Mouse (Mus musculus): Measurements from ENCODE around the gene Myo1c. TPM values are rescaled to one million over a fixed set of nuclear protein-coding genes. Genes with fewer than 3 reads are reported as not detected.

Gene Myo1c
- polyA plus RNA-seq, 1 experiment from 2014 or later = 9.8 TPM

- no peak for ATAC-seq (replicated peaks)
- Histone ChIP-seq H3K4me1 (peaks cover 14% of the 10 kb centered on the region), H3K36me3 (replicated peaks) (no peaks in the 10 kb centered on the region), H3K9ac (no peak overlapping the region), H3K9me3 (no peaks in the 10 kb centered on the region), H3K4me3 (no peak overlapping the region), H3K4me2 (no peak overlapping the region), H3K27me3 (replicated peaks) (peaks cover 4% of the 10 kb centered on the region), H3K27ac (no peak overlapping the region)
- 92% methylated on average over 12 of the region's 12 CpGs for WGBS
Observed at GRCm38 (mm10) chr11:75660081-75660590, 9.8 kb downstream of the Myo1c start.

- 90% methylated on average over 21 of the region's 21 CpGs for WGBS
Observed at GRCm38 (mm10) chr11:75660941-75661800, 10.9 kb downstream of the Myo1c start.

GRCm38 (mm10) chr11:75662131-75662530 is 11.8 kb downstream of the Myo1c start:
- no peak for ATAC-seq (replicated peaks)
- Histone ChIP-seq H3K36me3 (replicated peaks) (no peaks in the 10 kb centered on the region), H3K27ac (no peak overlapping the region), H3K27me3 (replicated peaks) (no peaks in the 10 kb centered on the region), H3K4me2 (no peak overlapping the region), H3K4me1 (no peaks in the 10 kb centered on the region), H3K9me3 (no peaks in the 10 kb centered on the region), H3K4me3 (no peak overlapping the region), H3K9ac (no peak overlapping the region)
- WGBS = 89% methylated on average over 7 of the region's 7 CpGs

More at GRCm38 (mm10) chr11:75660941-75661800, 10.9 kb downstream of the Myo1c start:
- Histone ChIP-seq H3K4me2 (no peak overlapping the region), H3K4me1 (peaks cover 6% of the 10 kb centered on the region), H3K4me3 (no peak overlapping the region), H3K9ac (no peak overlapping the region), H3K36me3 (replicated peaks) (no peaks in the 10 kb centered on the region), H3K9me3 (no peaks in the 10 kb centered on the region), H3K27ac (no peak overlapping the region), H3K27me3 (replicated peaks) (no peaks in the 10 kb centered on the region; the same call in 1 of the 2 replicates)
- no peak for ATAC-seq (replicated peaks)

- H3K4me1 ChIP-seq = no peaks in the 10 kb centered on the region
- no peaks in the 10 kb centered on the region for H3K27me3 ChIP-seq (replicated peaks)
- H3K27ac ChIP-seq = no peak overlapping the region
- WGBS = 97% methylated on average over 6 of the region's 6 CpGs
- no peaks in the 10 kb centered on the region for H3K9me3 ChIP-seq
- H3K36me3 ChIP-seq (replicated peaks) = no peaks in the 10 kb centered on the region
- no peak overlapping the region for H3K4me3 ChIP-seq
- no peak for ATAC-seq (replicated peaks)
- H3K4me2 ChIP-seq = no peak overlapping the region
- H3K9ac ChIP-seq = no peak overlapping the region
Observed at GRCm38 (mm10) chr11:75666296-75666695, 16.0 kb downstream of the Myo1c start.

GRCm38 (mm10) chr11:75668621-75669020 is 18.3 kb downstream of the Myo1c start:
- Histone ChIP-seq H3K36me3 (replicated peaks) (no peaks in the 10 kb centered on the region), H3K4me2 (no peak overlapping the region), H3K27ac (no peak overlapping the region), H3K27me3 (replicated peaks) (no peaks in the 10 kb centered on the region), H3K4me1 (no peaks in the 10 kb centered on the region), H3K9me3 (no peaks in the 10 kb centered on the region), H3K9ac (no peak overlapping the region), H3K4me3 (no peak overlapping the region)
- no peak for ATAC-seq (replicated peaks)
- 85% methylated on average over 3 of the region's 3 CpGs for WGBS

GRCm38 (mm10) chr11:75669176-75669852 is 19.0 kb downstream of the Myo1c start:
- Histone ChIP-seq H3K27ac (no peak overlapping the region), H3K36me3 (replicated peaks) (no peaks in the 10 kb centered on the region), H3K4me1 (no peaks in the 10 kb centered on the region), H3K9me3 (no peaks in the 10 kb centered on the region), H3K4me2 (no peak overlapping the region), H3K9ac (no peak overlapping the region), H3K4me3 (no peak overlapping the region), H3K27me3 (replicated peaks) (no peaks in the 10 kb centered on the region)
- 92% methylated on average over 11 of the region's 11 CpGs for WGBS
- ATAC-seq (replicated peaks) = no peak

GRCm38 (mm10) chr11:75669853-75670200 is 19.5 kb downstream of the Myo1c start:
- Histone ChIP-seq H3K4me2 (no peak overlapping the region), H3K9me3 (no peaks in the 10 kb centered on the region), H3K9ac (no peak overlapping the region), H3K27ac (no peak overlapping the region), H3K27me3 (replicated peaks) (no peaks in the 10 kb centered on the region), H3K4me1 (no peaks in the 10 kb centered on the region), H3K4me3 (no peak overlapping the region), H3K36me3 (replicated peaks) (no peaks in the 10 kb centered on the region)
- WGBS = 92% methylated on average over 12 of the region's 12 CpGs
- ATAC-seq (replicated peaks) = no peak

GRCm38 (mm10) chr11:75671426-75672180 is 21.3 kb downstream of the Myo1c start:
- Histone ChIP-seq H3K9ac (no peak overlapping the region), H3K4me3 (no peak overlapping the region), H3K4me2 (no peak overlapping the region), H3K36me3 (replicated peaks) (no peaks in the 10 kb centered on the region), H3K27me3 (replicated peaks) (no peaks in the 10 kb centered on the region), H3K9me3 (no peaks in the 10 kb centered on the region), H3K4me1 (no peaks in the 10 kb centered on the region), H3K27ac (no peak overlapping the region)
- WGBS = 84% methylated on average over 22 of the region's 22 CpGs
- no peak for ATAC-seq (replicated peaks)

GRCm38 (mm10) chr11:75673411-75673810 is 23.1 kb downstream of the Myo1c start:
- no peak overlapping the region for H3K9ac ChIP-seq
- H3K9me3 ChIP-seq = no peaks in the 10 kb centered on the region
- no peak for ATAC-seq (replicated peaks)
- H3K4me2 ChIP-seq = no peak overlapping the region
- H3K4me3 ChIP-seq = no peak overlapping the region
- no peaks in the 10 kb centered on the region for H3K36me3 ChIP-seq (replicated peaks)
- H3K27ac ChIP-seq = no peak overlapping the region
- 81% methylated on average over 5 of the region's 5 CpGs for WGBS
- H3K4me1 ChIP-seq = 0 out of 2 replicates have a peak, but pooled peaks cover under 1% of the 10 kb centered on the region
- H3K27me3 ChIP-seq (replicated peaks) = no peaks in the 10 kb centered on the region

GRCm38 (mm10) chr11:75674875-75675274 is 24.6 kb downstream of the Myo1c start:
- Histone ChIP-seq H3K4me3 (no peak overlapping the region), H3K36me3 (replicated peaks) (no peaks in the 10 kb centered on the region), H3K9ac (no peak overlapping the region), H3K4me2 (no peak overlapping the region), H3K27me3 (replicated peaks) (no peaks in the 10 kb centered on the region), H3K4me1 (peaks cover 4% of the 10 kb centered on the region; the same call in 1 of the 2 replicates), H3K27ac (no peak overlapping the region), H3K9me3 (no peaks in the 10 kb centered on the region)
- no peak for ATAC-seq (replicated peaks)
- 81% methylated on average over 3 of the region's 3 CpGs for WGBS

- Histone ChIP-seq H3K9ac (peak overlapping the region; percentile 19; the same call in 1 of the 2 replicates), H3K27ac (peak overlapping the region; percentile 93), H3K4me2 (peak overlapping the region; percentile 79), H3K36me3 (replicated peaks) (0 out of 2 replicates have a peak, but pooled peaks cover under 1% of the 10 kb centered on the region), H3K4me3 (peak overlapping the region; percentile 88), H3K27me3 (replicated peaks) (no peaks in the 10 kb centered on the region), H3K9me3 (no peaks in the 10 kb centered on the region), H3K4me1 (peaks cover 21% of the 10 kb centered on the region)
- no peak; the same call in 1 of the 2 replicates for ATAC-seq (replicated peaks)
- 90% methylated on average over 3 of the region's 3 CpGs for WGBS
Observed at GRCm38 (mm10) chr11:75677881-75678746, 27.8 kb downstream of the Myo1c start.
